Mouse (Mus musculus) bone marrow macrophage, adult 2 months (primary cell): ENCODE data around the gene Dnah7b.
"Not testable (repeated sequence)": the region's sequence is repeated elsewhere in the genome, so short reads cannot be mapped to it uniquely, and the experiment has no call there.

Experiments used
- CTCF ChIP-seq: IDR thresholded peaks from 2 replicates; pipeline ENCODE4 v1.5.1; 2012; ENCODE audit warnings: low read depth, mild to moderate bottlenecking, low read length, moderate library complexity
- POLR2A ChIP-seq: IDR thresholded peaks from 2 replicates; pipeline ENCODE4 v1.6.1; 2012; ENCODE audit warnings: mild to moderate bottlenecking, low read depth, low read length, borderline replicate concordance

DNA sequence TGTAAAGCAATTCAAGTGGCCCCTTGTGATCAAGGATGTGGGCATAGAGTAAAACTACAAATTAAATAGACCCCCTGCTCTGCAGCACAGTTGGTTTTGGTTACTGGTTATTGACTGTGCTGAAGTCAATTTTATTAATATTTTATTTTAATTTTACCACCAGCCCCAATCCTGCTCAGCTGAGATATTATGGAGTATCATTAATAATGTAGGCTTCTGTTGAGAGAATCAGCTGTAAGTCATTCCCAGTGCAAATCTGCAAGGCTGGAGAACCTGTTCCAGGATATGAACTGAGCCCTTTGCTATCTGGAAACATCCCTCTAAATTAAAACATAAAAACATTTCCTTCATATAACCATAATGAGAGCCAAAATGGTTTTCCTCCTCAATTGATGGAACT lies 259.8 kb downstream of the Dnah7b start:
- TF ChIP-seq POLR2A, CTCF: not testable (repeated sequence)
